Mouse (Mus musculus): ENCODE data around the gene Tmtc2.

DNA sequence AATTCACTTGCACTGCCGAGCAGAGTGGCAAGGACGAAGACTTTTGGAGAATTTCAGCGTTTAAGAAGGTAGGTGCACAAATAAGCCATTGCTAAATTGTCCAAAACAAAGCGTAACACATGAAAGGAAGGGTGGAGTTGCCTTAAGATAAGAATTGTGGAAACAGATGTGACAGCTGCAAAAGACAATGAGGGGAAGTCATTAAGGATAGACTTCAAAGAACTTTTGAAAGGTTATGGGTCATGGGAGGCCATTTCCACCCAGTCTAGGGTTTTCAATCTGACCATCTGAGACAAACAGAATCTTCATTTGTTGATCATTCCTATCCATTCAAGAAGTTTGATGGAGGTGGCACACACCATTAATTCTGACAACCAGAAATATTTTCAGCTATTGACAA, 429.9 kb downstream of the Tmtc2 start:
- TF ChIP-seq TAL1 (IDR thresholded peaks at IDR 0.05; ENCODE audit: low read length), result no peak
- TF ChIP-seq GATA1 (IDR thresholded peaks at IDR 0.05; ENCODE audit: low read length), result no peak
